Comparison of ENCODE assay signal across 13 mouse cellular contexts in genomic region chr2:173278846-173279580, GRCm38 (mm10). TPM values are rescaled to one million over a fixed set of nuclear protein-coding genes. Genes with fewer than 3 reads are reported as not detected.
A peak's percentile ranks its signal among the peaks of the same experiment; 100 is the strongest.
DNase-seq lines count a peak whose midpoint lies in the region; ATAC-seq and TF ChIP-seq lines count a peak whose summit lies in the region.
"Had no signal": no experiment of that assay in that cellular context is flagged by ENCODE, and none has a peak within 500 bp of the region (broad histone marks: within the 10 kb centered on the region; RNA-seq: fewer than 3 reads in every experiment).

No protein-coding gene starts in this region.

- TF ChIP-seq EP300 in lung, postnatal 0 days (IDR thresholded peaks at IDR 0.05): no peak

- no peak for DNase-seq in gastrocnemius, adult 2 months
- no peak for DNase-seq in gastrocnemius, postnatal 4 days (ENCODE audit: low spot score in 2 of 2)
- no peak for DNase-seq in lung, postnatal 0 days (ENCODE audit: low spot score)
- DNase-seq in lung, postnatal 10 days: no peak
- DNase-seq in embryonic facial prominence, embryonic 10.5 days (ENCODE audit: low spot score): peak; percentile 58
- DNase-seq in thymus, postnatal 0 days (ENCODE audit: low spot score): peak; percentile 69
- no peak for DNase-seq in layer of hippocampus, adult 9-11 months
- no peak for DNase-seq in MN1 (ENCODE audit: low spot score)
- DNase-seq: heart, adult 11 months; kidney, postnatal 10 days had no signal

- peak; percentile 35 for TF ChIP-seq CTCF in gastrocnemius, adult 2 months (IDR thresholded peaks at IDR 0.05)
- peak; percentile 59 for TF ChIP-seq CTCF in lung, postnatal 0 days (IDR thresholded peaks at IDR 0.05)

- peaks cover 10% of the 10 kb centered on the region; the same call in 1 of the 2 replicates for H3K4me1 ChIP-seq in lung, postnatal 0 days (ENCODE audit: insufficient read depth, low read depth, low read length)
- H3K4me1 ChIP-seq in embryonic facial prominence, embryonic 10.5 days: peaks cover 48% of the 10 kb centered on the region

- no peaks in the 10 kb centered on the region for H3K9me3 ChIP-seq in lung, postnatal 0 days (ENCODE audit: low read length)
- no peaks in the 10 kb centered on the region for H3K9me3 ChIP-seq in embryonic facial prominence, embryonic 10.5 days
- H3K9me3 ChIP-seq: embryonic facial prominence, embryonic 13.5 days; liver, embryonic 15.5 days had no signal

- intact Hi-C loops in gastrocnemius, adult 2 months (cut with DNase I): loop anchor here (5.0 kb wide), 2 partner anchors 37 to 63 kb away; no protein-coding TSS in a partner anchor

- H3K36me3 ChIP-seq in lung, postnatal 0 days (ENCODE audit: insufficient read depth, low read length): no peaks in the 10 kb centered on the region
- no peaks in the 10 kb centered on the region for H3K36me3 ChIP-seq in embryonic facial prominence, embryonic 10.5 days (replicated peaks)
- H3K36me3 ChIP-seq: embryonic facial prominence, embryonic 13.5 days; G1E; liver, embryonic 15.5 days had no signal

- H3K9ac ChIP-seq in lung, postnatal 0 days (replicated peaks; ENCODE audit: low read depth): no peak overlapping the region
- H3K9ac ChIP-seq: embryonic facial prominence, embryonic 13.5 days; liver, embryonic 15.5 days had no signal

- no peak overlapping the region for H3K4me2 ChIP-seq in lung, postnatal 0 days (replicated peaks; ENCODE audit: low read depth, low read length)
- H3K4me2 ChIP-seq: embryonic facial prominence, embryonic 13.5 days; liver, embryonic 15.5 days had no signal

- WGBS in lung, postnatal 0 days: 78% methylated on average over 16 of the region's 16 CpGs
- WGBS in embryonic facial prominence, embryonic 10.5 days: 75% methylated on average over 16 of the region's 16 CpGs

- no peak overlapping the region for H3K4me3 ChIP-seq in gastrocnemius, adult 2 months
- no peak overlapping the region for H3K4me3 ChIP-seq in lung, postnatal 0 days (ENCODE audit: low read depth, low read length)
- H3K4me3 ChIP-seq in embryonic facial prominence, embryonic 10.5 days: no peak overlapping the region
- H3K4me3 ChIP-seq: embryonic facial prominence, embryonic 13.5 days; liver, embryonic 15.5 days had no signal

- H3K27me3 ChIP-seq in lung, postnatal 0 days (replicated peaks; ENCODE audit: insufficient read depth, low read length): no peaks in the 10 kb centered on the region
- peaks cover 71% of the 10 kb centered on the region for H3K27me3 ChIP-seq in embryonic facial prominence, embryonic 10.5 days (replicated peaks; ENCODE audit: low read depth, poor library complexity, severe bottlenecking)
- H3K27me3 ChIP-seq: embryonic facial prominence, embryonic 13.5 days had no signal

- no peak for ATAC-seq in lung, postnatal 0 days

- H3K27ac ChIP-seq in gastrocnemius, adult 2 months: no peak overlapping the region
- H3K27ac ChIP-seq in lung, postnatal 0 days (ENCODE audit: low read length): no peak overlapping the region
- H3K27ac ChIP-seq in embryonic facial prominence, embryonic 10.5 days (replicated peaks): no peak overlapping the region
- H3K27ac ChIP-seq: embryonic facial prominence, embryonic 13.5 days; liver, embryonic 15.5 days had no signal

RNA-seq across cellular contexts. Expression of gene Pmepa1, which starts 2.7 kb away (rescaled TPM):
- total RNA-seq in gastrocnemius, adult 2 months (2021): 10 to 100 TPM; 20.0 to 24.4 TPM
- 10 to 100 TPM; 22.6 to 25.8 TPM for total RNA-seq in gastrocnemius, postnatal 4 days (2021)
- polyA plus RNA-seq in lung, postnatal 0 days (2015; fragmentation: Nextera tagmentation; extraction: Ambion mirVana): 9.8 and 11.1 TPM in 2 replicates
- 1.4 and 2.1 TPM in 2 replicates for polyA plus RNA-seq in embryonic facial prominence, embryonic 10.5 days (2016; fragmentation: Nextera tagmentation; extraction: Ambion mirVana)
- 3.1 and 4.2 TPM in 2 replicates for polyA plus RNA-seq in thymus, postnatal 0 days (2015; fragmentation: Nextera tagmentation; extraction: Ambion mirVana)
- polyA plus RNA-seq: G1E had no signal

Comparison
In these comparisons a context has a peak if more than half of its experiments do, and no peak if none do; other contexts are left out.
1. DNase-seq: peak in embryonic facial prominence, embryonic 10.5 days (single experiment) and thymus, postnatal 0 days (single experiment); none in gastrocnemius, adult 2 months (single experiment), gastrocnemius, postnatal 4 days (0 of 2), lung, postnatal 0 days (single experiment), lung, postnatal 10 days (single experiment), layer of hippocampus, adult 9-11 months (single experiment) and MN1 (single experiment).